Mouse (Mus musculus) lung, embryonic 14.5 days (tissue): ENCODE measurements at regions not wholly inside any gene's neighbourhood (a gene's known extent, or its start where the extent isn't known, plus 50 kb on each side); places are given as distances from the start of the nearest gene placed in this dataset.

Source experiments
- ATAC-seq: fragments of 200-750 bp; cut with Nextera tagmentation; 2 replicates; pipeline ENCODE4 v1.8.0; 2017; ENCODE audit warnings: mild to moderate bottlenecking, moderate TSS enrichment, moderate library complexity; ENCODE audit not compliant: insufficient read depth
- DNase-seq: peaks from one replicate; pipeline ENCODE4 v3.0.0-alpha.2; 2015
- H3K27ac ChIP-seq: fragments of 300-500 bp; sonication (generic); 2 replicates; pipeline ENCODE4 v1.5.1; 2014; ENCODE audit warnings: low read depth, mild to moderate bottlenecking, moderate library complexity
- H3K27me3 ChIP-seq: fragments of 300-500 bp; sonication (generic); 2 replicates; pipeline ENCODE4 v1.6.1; 2014; ENCODE audit warnings: low read length, control low read depth; ENCODE audit not compliant: insufficient read depth
- H3K36me3 ChIP-seq: fragments of 300-500 bp; sonication (generic); 2 replicates; pipeline ENCODE4 v1.6.1; 2014; ENCODE audit warnings: control low read depth; ENCODE audit not compliant: insufficient read depth
- H3K4me1 ChIP-seq: fragments of 300-500 bp; sonication (generic); 2 replicates; pipeline ENCODE4 v1.6.1; 2014; ENCODE audit warnings: antibody characterized with exemption, control low read depth; ENCODE audit not compliant: insufficient read depth
- H3K4me2 ChIP-seq: fragments of 300-500 bp; sonication (generic); 2 replicates; pipeline ENCODE4 v1.6.1; 2014; ENCODE audit warnings: mild to moderate bottlenecking
- H3K4me3 ChIP-seq: fragments of 300-500 bp; sonication (generic); 2 replicates; pipeline ENCODE4 v1.5.1; 2014; ENCODE audit warnings: low read depth, low read length
- H3K9ac ChIP-seq: fragments of 300-500 bp; sonication (generic); 2 replicates; pipeline ENCODE4 v1.6.1; 2014
- H3K9me3 ChIP-seq: fragments of 300-500 bp; sonication (generic); 2 replicates; pipeline ENCODE4 v1.6.1; 2016; ENCODE audit warnings: low read depth, low read length, control low read depth
- CTCF ChIP-seq: IDR thresholded peaks from 2 replicates; pipeline ENCODE4 v1.5.1; 2016; ENCODE audit warnings: antibody characterized with exemption, low read depth
- WGBS: fragments of 180-500 bp; shearing (Covaris S2); extraction: QIAGEN DNeasy Blood & Tissue Kit; methylation state at CpG from one replicate; pipeline ENCODE4 v1.1.7; 2014; 5-methylcytosine and 5-hydroxymethylcytosine counted together

- Histone ChIP-seq H3K4me3 (no peak overlapping the region), H3K27me3 (no peaks in the 10 kb centered on the region), H3K4me2 (no peak overlapping the region), H3K9ac (no peak overlapping the region), H3K36me3 (no peaks in the 10 kb centered on the region), H3K4me1 (no peaks in the 10 kb centered on the region), H3K9me3 (no peaks in the 10 kb centered on the region), H3K27ac (no peak overlapping the region)
- peak; percentile 16 for DNase-seq
- WGBS, result 54% methylated on average over 1 of the region's 1 CpGs
- TF ChIP-seq CTCF, result no peak
- no peak for ATAC-seq
Measured at GRCm38 (mm10) chr1:97555565-97555955, 106.3 kb downstream of the D1Ertd622e start.

- WGBS, result 65% methylated on average over 6 of the region's 6 CpGs
- DNase-seq (peak; percentile 18), ATAC-seq (no peak)
- Histone ChIP-seq H3K27me3 (no peaks in the 10 kb centered on the region), H3K9me3 (no peaks in the 10 kb centered on the region), H3K27ac (no peak overlapping the region), H3K4me3 (no peak overlapping the region), H3K9ac (no peak overlapping the region), H3K4me1 (no peaks in the 10 kb centered on the region), H3K36me3 (no peaks in the 10 kb centered on the region), H3K4me2 (no peak overlapping the region)
- TF ChIP-seq CTCF, result no peak
Measured at GRCm38 (mm10) chr1:97554936-97555564, 106.8 kb downstream of the D1Ertd622e start.

- Histone ChIP-seq H3K27me3 (no peaks in the 10 kb centered on the region), H3K9ac (no peak overlapping the region), H3K27ac (no peak overlapping the region), H3K4me1 (no peaks in the 10 kb centered on the region), H3K36me3 (no peaks in the 10 kb centered on the region), H3K4me2 (no peak overlapping the region), H3K4me3 (no peak overlapping the region), H3K9me3 (no peaks in the 10 kb centered on the region)
- 81% methylated on average over 8 of the region's 8 CpGs for WGBS
- TF ChIP-seq CTCF, result no peak
- DNase-seq (no peak), ATAC-seq (no peak)
Measured at GRCm38 (mm10) chr1:97553485-97554474, 108.1 kb downstream of the D1Ertd622e start.

- TF ChIP-seq CTCF, result no peak
Measured at GRCm38 (mm10) chr1:97552886-97553285, 109.0 kb downstream of the D1Ertd622e start.

GRCm38 (mm10) chr1:97541162-97541493, 120.7 kb downstream of the D1Ertd622e start:
- Histone ChIP-seq H3K9ac (no peak overlapping the region), H3K4me2 (no peak overlapping the region), H3K4me3 (no peak overlapping the region), H3K27me3 (no peaks in the 10 kb centered on the region), H3K27ac (no peak overlapping the region), H3K9me3 (no peaks in the 10 kb centered on the region), H3K4me1 (no peaks in the 10 kb centered on the region), H3K36me3 (no peaks in the 10 kb centered on the region)
- ATAC-seq (no peak), DNase-seq (no peak)
- TF ChIP-seq CTCF, result no peak

More at GRCm38 (mm10) chr1:97552886-97553285, 109.0 kb downstream of the D1Ertd622e start:
- no peak overlapping the region for H3K4me3 ChIP-seq
- no peaks in the 10 kb centered on the region for H3K27me3 ChIP-seq
- no peak overlapping the region for H3K9ac ChIP-seq
- DNase-seq (peak; percentile 35), ATAC-seq (no peak)
- 72% methylated on average over 2 of the region's 2 CpGs for WGBS
- no peak overlapping the region for H3K4me2 ChIP-seq
- H3K4me1 ChIP-seq, result no peaks in the 10 kb centered on the region
- no peak overlapping the region for H3K27ac ChIP-seq
- H3K9me3 ChIP-seq, result no peaks in the 10 kb centered on the region
- H3K36me3 ChIP-seq, result no peaks in the 10 kb centered on the region

- no peak for TF ChIP-seq CTCF
- 65% methylated on average over 16 of the region's 16 CpGs for WGBS
- ATAC-seq (no peak), DNase-seq (no peak)
- H3K27me3 ChIP-seq, result no peaks in the 10 kb centered on the region
- H3K4me1 ChIP-seq, result no peaks in the 10 kb centered on the region
- no peak overlapping the region for H3K4me2 ChIP-seq
- H3K27ac ChIP-seq, result no peak overlapping the region
- H3K9me3 ChIP-seq, result no peaks in the 10 kb centered on the region
- H3K4me3 ChIP-seq, result no peak overlapping the region
- no peaks in the 10 kb centered on the region for H3K36me3 ChIP-seq
- no peak overlapping the region for H3K9ac ChIP-seq
Measured at GRCm38 (mm10) chr1:97540291-97541161, 121.3 kb downstream of the D1Ertd622e start.
